8 mouse cellular contexts compared by ENCODE assay signal in genomic region chr7:6397996-6398975, GRCm38 (mm10). TPM values are rescaled to one million over a fixed set of nuclear protein-coding genes. Genes with fewer than 3 reads are reported as not detected.
A peak's percentile ranks its signal among the peaks of the same experiment; 100 is the strongest.
DNase-seq lines count a peak whose midpoint lies in the region; ATAC-seq and TF ChIP-seq lines count a peak whose summit lies in the region.

Smim17 (plus strand) TSS chr7:6398715.

- DNase-seq in Muller cell, postnatal 12 days (ENCODE audit: inconsistent ontology term): peak; percentile 39
- peak; percentile 76 for DNase-seq in cerebellum, adult 11-12 months
- DNase-seq in forebrain, postnatal 0 days: peak; percentile 75
- peak; percentile 70 for DNase-seq in layer of hippocampus, adult 9-10 months (ENCODE audit: low spot score)
- DNase-seq in lung, adult 2 months: peak; percentile 21
- DNase-seq in testis, postnatal 14 days (ENCODE audit: low spot score): peak; percentile 62

- TF ChIP-seq CTCF in forebrain, postnatal 0 days (IDR thresholded peaks at IDR 0.05; ENCODE audit: low read depth): no peak
- no peak for TF ChIP-seq CTCF in lung, adult 2 months (IDR thresholded peaks at IDR 0.05; ENCODE audit: insufficient read depth, low read length)

- H3K27ac ChIP-seq in forebrain, postnatal 0 days (ENCODE audit: low read depth, low read length): peak within 1 kb of the TSS; percentile 30
- H3K27ac ChIP-seq in neural tube, embryonic 14.5 days (ENCODE audit: low read depth, low read length): no peak within 1 kb of the TSS

- peak within 1 kb of the TSS; percentile 63 for H3K4me2 ChIP-seq in forebrain, postnatal 0 days (ENCODE audit: low read depth)
- H3K4me2 ChIP-seq in neural tube, embryonic 14.5 days (ENCODE audit: low read depth, low read length): peak within 1 kb of the TSS; percentile 62

- peak within 1 kb of the TSS; percentile 49 for H3K4me3 ChIP-seq in forebrain, postnatal 0 days (ENCODE audit: low read depth, low read length)
- H3K4me3 ChIP-seq in lung, adult 2 months (replicated peaks; ENCODE audit: extremely low read depth, low read depth, low read length): peak within 1 kb of the TSS; percentile 45
- peak within 1 kb of the TSS; percentile 30 for H3K4me3 ChIP-seq in neural tube, embryonic 14.5 days (ENCODE audit: low read depth, low read length)

- peak; percentile 94 for ATAC-seq in forebrain, postnatal 0 days
- peak; percentile 89 to 93 for ATAC-seq in hematopoietic stem cell, adult 5-6 weeks (replicated peaks in 1 of 2; ENCODE audit: insufficient read depth in 1 of 2, low FRiP score in 2 of 2, low TSS enrichment in 1 of 2, low read depth in 1 of 2, poor library complexity in 2 of 2, severe bottlenecking in 2 of 2)
- peak; percentile 91 for ATAC-seq in neural tube, embryonic 14.5 days (ENCODE audit: low read depth)

- no peaks in the 10 kb centered on the region for H3K9me3 ChIP-seq in forebrain, postnatal 0 days (ENCODE audit: low read length)
- H3K9me3 ChIP-seq in neural tube, embryonic 14.5 days (ENCODE audit: control insufficient read depth, low read length): no peaks in the 10 kb centered on the region

- no peaks in the 10 kb centered on the region for H3K27me3 ChIP-seq in forebrain, postnatal 0 days (ENCODE audit: insufficient read depth, low read length)
- H3K27me3 ChIP-seq in neural tube, embryonic 14.5 days (ENCODE audit: control insufficient read depth, insufficient read depth, low read length): no peaks in the 10 kb centered on the region

- peaks cover 20% of the 10 kb centered on the region for H3K36me3 ChIP-seq in forebrain, postnatal 0 days (ENCODE audit: insufficient read depth)
- H3K36me3 ChIP-seq in neural tube, embryonic 14.5 days (ENCODE audit: control insufficient read depth, insufficient read depth, low read length): peaks cover 8% of the 10 kb centered on the region; the same call in 1 of the 2 replicates

- H3K4me1 ChIP-seq in forebrain, postnatal 0 days (ENCODE audit: insufficient read depth): peaks cover 3% of the 10 kb centered on the region; the same call in 1 of the 2 replicates
- no peaks in the 10 kb centered on the region for H3K4me1 ChIP-seq in lung, adult 2 months (ENCODE audit: control insufficient read depth, insufficient read depth, low read length)
- 0 out of 2 replicates have a peak, but pooled peaks cover 5% of the 10 kb centered on the region for H3K4me1 ChIP-seq in neural tube, embryonic 14.5 days (ENCODE audit: control insufficient read depth, insufficient read depth, low read length)

- 26% methylated on average over 25 of the region's 25 CpGs for WGBS in forebrain, postnatal 0 days
- 27% methylated on average over 25 of the region's 25 CpGs for WGBS in lung, adult 2 months
- 26% methylated on average over 25 of the region's 25 CpGs for WGBS in neural tube, embryonic 14.5 days

- TF ChIP-seq POLR2A in lung, adult 2 months (IDR thresholded peaks at IDR 0.05; ENCODE audit: borderline replicate concordance, extremely low read depth, low read depth, low read length): 0 out of 2 replicates have a peak, but pooled peaks have one; percentile 4

- peak within 1 kb of the TSS; percentile 55 for H3K9ac ChIP-seq in forebrain, postnatal 0 days
- peak within 1 kb of the TSS; percentile 49 for H3K9ac ChIP-seq in neural tube, embryonic 14.5 days (replicated peaks; ENCODE audit: low read depth, low read length)

RNA-seq across cellular contexts. Expression of gene Smim17, which starts in this region (rescaled TPM):
- 15.4 and 17.5 TPM in 2 replicates for total RNA-seq in forebrain, postnatal 0 days (2014; rRNA removed)
- polyA plus RNA-seq in forebrain, postnatal 0 days (2015; fragmentation: Nextera tagmentation; extraction: Ambion mirVana): 3.7 and 3.9 TPM in 2 replicates
- total RNA-seq in hematopoietic stem cell, adult 5-6 weeks (2017): not detected in 2 replicates
- polyA plus RNA-seq in lung, adult 2 months (2012; rRNA removed): not detected in 2 replicates
- 6.7 and 9.4 TPM in 2 replicates for polyA plus RNA-seq in neural tube, embryonic 14.5 days (2014; fragmentation: Nextera tagmentation; extraction: Ambion mirVana)

Comparison
In these comparisons a context has a peak if more than half of its experiments do, and no peak if none do; other contexts are left out.
1. RNA of gene Smim17 (total RNA-seq): 15.4 to 17.5 TPM in forebrain, postnatal 0 days; not detected in hematopoietic stem cell, adult 5-6 weeks; every median in the first group is over 10 times any median in the second.
2. Peak in ATAC-seq in hematopoietic stem cell, adult 5-6 weeks; RNA of the gene not detected or under 1 TPM.
3. Peak in DNase-seq and H3K4me3 ChIP-seq in lung, adult 2 months; RNA of the gene not detected or under 1 TPM.
4. DNase-seq: peak in every context shown above with its lines; median percentile 76 in cerebellum, adult 11-12 months; 75 in forebrain, postnatal 0 days; 70 in layer of hippocampus, adult 9-10 months; 62 in testis, postnatal 14 days; 39 in Muller cell, postnatal 12 days; 21 in lung, adult 2 months.
5. Peak in every context shown above with its lines, with median percentiles within 50 percentile points of each other: ATAC-seq and H3K4me3 ChIP-seq.